Mouse (Mus musculus) left cerebral cortex, adult 2 months (tissue): ENCODE data around the gene Nt5m. TPM values are rescaled to one million over a fixed set of nuclear protein-coding genes. Genes with fewer than 3 reads are reported as not detected.

Source experiments
- DNase-seq, 2 experiments: peaks; one replicate each; pipeline ENCODE4 v3.0.0; 2021 to 2022; ENCODE audit warnings: low spot score in 2 of 2, mixed read lengths in 1 of 2; ENCODE audit errors: extremely low spot score in 1 of 2
- H3K27ac ChIP-seq: fragments of 200-600 bp; 2 replicates; pipeline ENCODE4 v1.8.1; 2022
- H3K4me3 ChIP-seq: fragments of 200-600 bp; 2 replicates; pipeline ENCODE4 v1.8.1; 2022
- CTCF ChIP-seq: fragments of 200-600 bp; IDR thresholded peaks from 2 replicates; pipeline ENCODE4 v1.8.1; 2022; ENCODE audit warnings: antibody characterized with exemption, mild to moderate bottlenecking, moderate library complexity
- intact Hi-C: fragments of 180-260 bp; cut with DNase I; formaldehyde crosslinking; loops from one replicate; pipeline ENCODE4 v1.15.1; 2025
- total RNA-seq, 2 experiments: library from RNA; stranded (reverse); gene quantifications; 2 replicates each; pipeline ENCODE4 v1.2.3; 2021

The Nt5m gene
- total RNA-seq, 2 experiments from 2014 or later, result 49.5 to 51.1 TPM

- no peak overlapping the region for H3K4me3 ChIP-seq
- DNase-seq, result no peak
- H3K27ac ChIP-seq, result no peak overlapping the region
- intact Hi-C loops, result no loop called here
- TF ChIP-seq CTCF, result no peak
Measured at GRCm38 (mm10) chr11:59918014-59918413, 78.8 kb downstream of the Nt5m start.

DNA sequence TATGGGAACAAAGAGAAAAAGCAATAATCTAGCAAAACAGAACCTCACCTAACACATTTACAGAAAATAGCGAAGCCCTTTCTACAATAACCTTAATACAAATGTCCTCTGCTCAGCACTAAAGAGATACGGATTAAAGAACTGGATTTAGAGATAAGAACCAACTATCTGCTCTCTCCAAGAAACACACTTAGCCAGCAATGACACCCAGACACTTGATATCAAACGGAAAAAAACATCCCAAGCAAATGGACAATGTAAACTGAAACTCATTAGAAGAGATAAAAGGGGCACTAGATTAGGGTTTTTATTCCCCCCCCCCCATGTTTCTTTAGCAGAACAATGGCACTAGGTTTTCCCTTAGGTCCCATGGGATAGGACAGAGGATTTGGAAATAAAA is 80.2 kb downstream of the Nt5m start:
- H3K4me3 ChIP-seq, result no peak overlapping the region
- no peak overlapping the region for H3K27ac ChIP-seq
- intact Hi-C loops, result no loop called here
- TF ChIP-seq CTCF, result no peak
- no peak for DNase-seq

DNA sequence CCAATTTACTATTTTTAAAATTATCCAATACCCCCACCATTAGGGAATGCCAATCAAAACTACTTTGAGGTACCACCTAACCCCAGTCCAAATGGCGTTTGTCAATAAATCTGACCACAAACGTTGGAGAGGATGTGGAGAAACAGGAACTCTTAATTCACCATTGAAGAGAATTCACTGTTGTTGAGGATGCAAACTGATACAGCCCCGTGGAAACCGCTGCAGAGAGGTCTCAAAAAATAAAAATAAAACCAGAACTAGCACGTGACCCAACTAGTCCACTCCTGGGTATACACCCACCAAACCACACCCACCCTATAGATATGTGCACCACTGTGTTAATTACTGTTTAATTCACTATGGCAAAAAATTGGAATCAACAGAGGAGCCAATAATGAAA is 81.1 kb downstream of the Nt5m start:
- H3K4me3 ChIP-seq, result no peak overlapping the region
- no peak overlapping the region for H3K27ac ChIP-seq
- intact Hi-C loops, result no loop called here
- no peak for TF ChIP-seq CTCF
- no peak for DNase-seq

GRCm38 (mm10) chr11:59921265-59921664 is 82.0 kb downstream of the Nt5m start:
- TF ChIP-seq CTCF, result no peak
- no peak for DNase-seq

DNA sequence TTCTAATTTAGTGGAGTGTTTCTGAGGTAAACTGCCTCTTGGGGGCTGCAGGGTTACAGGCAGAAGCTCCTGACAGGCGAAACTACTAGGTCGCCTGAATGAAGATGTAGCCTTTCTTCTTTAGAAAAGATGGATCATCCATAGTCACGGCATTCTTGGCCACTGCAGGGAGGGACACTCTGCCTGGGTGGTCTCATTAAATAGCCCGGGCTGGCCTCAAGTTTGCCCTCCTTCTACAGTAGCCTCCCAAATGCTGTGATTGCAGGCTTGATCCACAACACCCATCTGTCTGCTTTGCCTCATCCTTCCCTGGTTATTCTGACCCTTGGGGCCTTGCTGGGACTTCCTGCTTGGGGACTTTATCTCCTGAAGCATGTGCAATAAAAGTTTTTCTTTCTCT is 90.8 kb downstream of the Nt5m start:
- TF ChIP-seq CTCF, result no peak
- H3K27ac ChIP-seq, result no peak overlapping the region
- no peak for DNase-seq
- intact Hi-C loops, result no loop called here
- H3K4me3 ChIP-seq, result no peak overlapping the region

More at GRCm38 (mm10) chr11:59921265-59921664, 82.0 kb downstream of the Nt5m start:
- Histone ChIP-seq H3K27ac (no peak overlapping the region), H3K4me3 (no peak overlapping the region)
- intact Hi-C loops, result no loop called here

Other genes starting within 250 kb of the Nt5m start
- gene Olfr223, start 246.2 kb upstream of the Nt5m start, total RNA-seq, result not detected
- 100 to 1,000 TPM; 297 to 299 TPM for gene Mprip, start 178.1 kb upstream of the Nt5m start, total RNA-seq
- 1 to 10 TPM in 1 of 2 experiments, under 1 TPM in 1; 0.75 to 1.3 TPM for gene Pld6, start 51.8 kb upstream of the Nt5m start, total RNA-seq
- gene Flcn, start 29.4 kb upstream of the Nt5m start, total RNA-seq, result 10 to 100 TPM; 45.8 to 49.1 TPM
- 10 to 100 TPM; 68.7 to 69.1 TPM for gene Cops3, start 391 bp downstream of the Nt5m start, total RNA-seq
- 10 to 100 TPM; 40.6 to 40.9 TPM for gene Med9, start 108.8 kb downstream of the Nt5m start, total RNA-seq
- gene Rasd1, start 125.5 kb downstream of the Nt5m start, total RNA-seq, result 10 to 100 TPM; 12.0 to 20.5 TPM
- 1 to 10 TPM; 4.7 to 6.7 TPM for gene Pemt, start 207.0 kb downstream of the Nt5m start, total RNA-seq